Mouse (Mus musculus) ES-Bruce4 (cell line): ENCODE data around the gene Ears2.

Experiments used
- CTCF ChIP-seq: IDR thresholded peaks from one replicate; pipeline ENCODE4 v1.8.1; 2011; ENCODE audit warnings: low read depth, low read length
- POLR2A ChIP-seq: IDR thresholded peaks from one replicate; pipeline ENCODE4 v1.8.1; 2011; ENCODE audit warnings: low read length; ENCODE audit not compliant: insufficient read depth

GRCm38 (mm10) chr7:122056633-122057032, 10.4 kb downstream of the Ears2 start:
- no peak for TF ChIP-seq CTCF
- no peak for TF ChIP-seq POLR2A
